Mouse (Mus musculus) c-Kit-positive CD71-positive TER-119-negative erythroid progenitor cells, embryonic 14.5 days (primary cell): ENCODE data around the gene Gm10639.
"Not testable (repeated sequence)": the region's sequence is repeated elsewhere in the genome, so short reads cannot be mapped to it uniquely, and the experiment has no call there.

Experiments used
- DNase-seq: peaks from one replicate; pipeline ENCODE4 v3.0.0-alpha.2; 2013; ENCODE audit warnings: low read depth

Gene Gm10639

DNA sequence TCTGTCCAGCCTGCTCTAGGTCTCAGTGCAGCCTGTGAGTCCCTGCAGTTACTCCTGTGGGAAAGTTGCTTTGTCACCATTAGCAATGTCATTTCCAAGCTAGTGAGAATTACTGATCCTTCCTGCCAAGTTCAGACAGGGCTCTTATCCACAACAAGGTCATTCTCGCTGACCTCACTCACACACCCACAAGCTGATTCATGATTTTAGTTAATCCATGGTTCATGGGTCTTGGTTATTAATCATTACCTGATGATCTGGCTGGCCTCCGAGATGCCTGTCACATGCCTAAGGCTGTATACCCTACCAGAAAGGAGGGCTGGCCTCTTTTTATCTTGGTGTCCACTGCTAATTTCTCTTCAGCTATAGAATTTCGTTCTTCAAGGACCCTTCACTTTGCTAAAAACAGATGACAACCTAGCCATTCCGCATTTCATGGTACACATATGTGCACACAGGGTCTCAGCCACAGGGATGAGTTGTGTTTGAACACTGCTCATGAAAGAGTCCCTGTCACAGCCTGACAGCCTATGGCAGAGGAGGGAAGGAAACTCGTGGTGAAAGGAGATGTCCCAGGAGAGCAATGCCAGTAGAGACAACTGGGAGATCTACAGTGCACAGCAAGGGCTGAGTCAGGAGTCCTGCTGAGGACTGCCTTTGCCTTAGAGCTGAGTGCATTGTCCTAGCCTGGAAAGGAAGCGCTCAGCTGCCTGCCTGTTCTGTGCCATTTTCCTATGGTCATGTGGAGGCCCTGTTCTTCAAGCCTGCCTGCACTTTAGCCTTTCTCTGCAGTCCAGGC lies 58.7 kb downstream of the Gm10639 start:
- not testable (repeated sequence) for DNase-seq

DNA sequence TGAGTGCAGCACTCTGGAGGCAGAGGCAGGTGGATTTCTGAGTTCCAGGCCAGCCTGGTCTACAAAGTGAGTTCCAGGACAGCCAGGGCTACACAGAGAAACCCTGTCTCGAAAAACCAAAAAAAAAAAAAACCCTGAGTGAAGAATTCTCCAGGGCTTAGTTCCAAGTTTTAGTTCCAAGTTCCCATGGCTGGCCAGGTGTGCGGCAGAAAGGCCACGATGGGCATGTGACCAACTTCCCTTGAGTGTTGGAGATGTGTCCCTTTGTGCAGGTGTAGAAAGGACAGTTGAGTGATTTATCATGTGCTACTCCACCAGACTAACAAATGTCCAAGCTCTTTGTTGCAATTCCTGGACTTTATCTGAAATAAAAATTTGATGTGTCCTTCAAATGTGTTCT lies 59.4 kb downstream of the Gm10639 start:
- not testable (repeated sequence) for DNase-seq

DNA sequence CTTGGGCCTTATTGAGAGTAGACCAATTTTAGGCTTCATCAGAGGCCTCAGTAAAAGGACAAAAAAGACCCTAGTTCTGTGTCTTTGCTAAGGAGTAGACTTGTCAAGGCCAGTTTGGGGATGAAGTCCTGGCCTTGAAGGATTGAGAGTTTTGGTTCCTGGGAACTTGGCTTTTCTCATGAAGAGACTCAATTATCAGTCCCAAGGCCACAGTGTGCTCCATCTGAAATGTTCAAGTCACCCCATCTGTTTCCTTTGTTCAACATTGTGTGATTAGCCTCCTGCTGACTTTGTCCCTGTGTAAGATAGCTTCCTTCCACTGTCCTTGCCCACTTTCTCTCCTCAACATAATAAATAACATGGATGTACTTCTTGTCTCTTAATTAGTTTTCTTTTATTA lies 60.3 kb downstream of the Gm10639 start:
- not testable (repeated sequence) for DNase-seq

DNA sequence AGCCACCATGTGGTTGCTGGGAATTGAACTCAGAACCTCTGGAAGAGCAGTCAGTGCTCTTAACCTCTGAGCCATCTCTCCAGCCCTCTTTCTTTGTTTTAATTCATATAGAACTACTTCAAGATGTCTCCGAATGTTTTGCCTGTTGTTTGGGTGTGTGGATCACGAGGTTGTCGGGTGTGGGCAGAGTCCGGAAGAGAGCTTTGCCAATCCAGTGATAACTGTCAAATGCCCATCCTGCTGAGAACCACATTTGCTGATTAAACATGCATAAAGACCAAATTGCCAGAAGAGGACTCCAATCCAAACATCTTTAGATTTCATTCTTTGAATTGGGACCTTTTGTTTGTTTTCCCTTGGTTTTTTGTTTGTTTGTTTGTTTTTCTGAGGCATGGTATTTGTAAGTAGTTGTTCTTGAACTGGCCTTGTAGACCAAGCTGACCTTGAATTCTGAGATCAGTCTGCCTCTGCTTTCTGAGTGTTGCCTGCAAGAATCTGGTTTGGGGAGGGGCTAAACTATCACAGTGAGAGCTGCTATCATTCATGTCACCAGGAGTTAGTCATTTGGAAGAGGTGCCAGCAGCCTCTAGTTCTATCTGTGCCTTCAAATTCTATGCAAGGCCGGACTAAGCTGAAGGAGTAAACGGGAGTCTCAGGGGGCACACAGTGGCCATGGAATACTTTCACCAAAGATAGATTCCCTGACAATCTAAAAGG lies 61.9 kb downstream of the Gm10639 start:
- DNase-seq, result no peak
